Mouse (Mus musculus): ENCODE results near the gene Sgo2b.

DNA sequence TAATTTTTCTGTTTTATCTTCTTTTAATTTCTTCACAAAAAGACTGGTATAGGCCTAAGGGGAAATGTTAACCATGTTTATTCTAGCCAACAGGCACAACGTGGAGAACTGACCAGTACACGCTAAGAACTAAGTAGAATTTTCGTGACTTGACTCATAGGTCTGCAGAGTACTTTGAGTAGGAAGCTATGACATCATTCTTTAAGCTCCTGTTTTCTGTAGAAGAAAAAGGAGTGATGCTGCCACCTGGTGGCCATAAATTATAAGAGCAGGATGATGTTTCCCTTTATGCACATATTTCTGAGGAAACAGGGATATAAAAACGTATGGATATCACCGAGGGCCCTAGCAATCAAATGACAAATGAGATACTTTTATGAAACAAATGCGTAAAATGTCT, 74.7 kb downstream of the Sgo2b start:
- TF ChIP-seq POLR2A (IDR thresholded peaks at IDR 0.05; ENCODE audit: borderline replicate concordance, extremely low read depth, low read depth, low read length) (no peak), CTCF (IDR thresholded peaks at IDR 0.05; ENCODE audit: insufficient read depth, low read length) (0 out of 2 replicates have a peak, but pooled peaks have one; percentile 6)
